ENCODE assay signal across 8 mouse cellular contexts in the genomic region with DNA sequence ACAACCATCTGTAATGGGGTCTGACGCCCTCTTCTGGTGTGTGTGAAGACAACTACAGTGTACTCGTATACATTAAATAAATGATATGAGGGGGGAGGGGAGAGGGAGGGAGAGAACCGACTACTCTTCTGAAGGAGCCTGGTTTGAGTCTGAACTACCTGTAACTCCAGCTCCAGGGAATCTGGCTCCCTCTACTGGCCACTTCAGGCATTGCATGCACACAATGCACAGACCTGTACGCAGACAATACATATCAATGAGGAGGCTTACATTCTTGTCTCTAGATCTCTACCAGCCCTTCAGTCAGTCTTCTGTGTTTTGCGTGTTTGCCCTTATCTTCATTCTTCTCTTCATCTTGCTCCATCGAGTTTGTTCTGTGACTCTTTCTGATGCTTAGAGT.
DNase-seq lines count a peak whose midpoint lies in the region; ATAC-seq lines count a peak whose summit lies in the region.

No protein-coding gene starts in this region.

- H3K36me3 ChIP-seq in liver, embryonic 11.5 days (ENCODE audit: control insufficient read depth, insufficient read depth, low read length), result no peaks in the 10 kb centered on the region

- H3K27ac ChIP-seq in liver, embryonic 11.5 days (ENCODE audit: low read depth, low read length), result no peak overlapping the region

- H3K4me3 ChIP-seq in liver, embryonic 11.5 days (ENCODE audit: low read depth, low read length), result no peak overlapping the region

- no peaks in the 10 kb centered on the region for H3K27me3 ChIP-seq in liver, embryonic 11.5 days (replicated peaks; ENCODE audit: control insufficient read depth, insufficient read depth, low read length)

- H3K9ac ChIP-seq in liver, embryonic 11.5 days (ENCODE audit: low read depth, low read length), result no peak overlapping the region

- H3K4me1 ChIP-seq in liver, embryonic 11.5 days (replicated peaks; ENCODE audit: control insufficient read depth, insufficient read depth, low read length), result no peaks in the 10 kb centered on the region

- DNase-seq in cerebellum, postnatal 25 days, result peak; percentile 21 to 33
- DNase-seq in liver, result peak; percentile 39
- DNase-seq in liver, embryonic 11.5 days (ENCODE audit: low spot score), result no peak
- DNase-seq in adrenal gland, postnatal 14 days, result peak; percentile 52
- peak; percentile 34 for DNase-seq in retina, embryonic 14.5 days (ENCODE audit: low spot score)
- DNase-seq in right cerebral cortex, postnatal 10 days (ENCODE audit: low spot score in 2 of 2), result no peak
- no peak for DNase-seq in cerebellum, adult 11-12 months

- no peak for ATAC-seq in cerebellum, adult (ENCODE audit: insufficient number of reproducible peaks, low FRiP score, low TSS enrichment)
- no peak for ATAC-seq in liver, embryonic 11.5 days (replicated peaks; ENCODE audit: low FRiP score)

- WGBS in liver, embryonic 11.5 days, result 72% methylated on average over 6 of the region's 6 CpGs

- no peaks in the 10 kb centered on the region for H3K9me3 ChIP-seq in liver, embryonic 11.5 days (ENCODE audit: control insufficient read depth, low read length)

- H3K4me2 ChIP-seq in liver, embryonic 11.5 days, result no peak overlapping the region

Comparison
In these comparisons a context has a peak if more than half of its experiments do, and no peak if none do; other contexts are left out.
1. DNase-seq: peak in cerebellum, postnatal 25 days (2 of 2), liver (single experiment), adrenal gland, postnatal 14 days (single experiment) and retina, embryonic 14.5 days (single experiment); none in liver, embryonic 11.5 days (single experiment), right cerebral cortex, postnatal 10 days (0 of 2) and cerebellum, adult 11-12 months (single experiment).